16 mouse cellular contexts compared by ENCODE assay signal in genomic region chr14:45920783-45921182, GRCm38 (mm10).
DNase-seq lines count a peak whose midpoint lies in the region; ATAC-seq and TF ChIP-seq lines count a peak whose summit lies in the region.
"Had no signal": no experiment of that assay in that cellular context is flagged by ENCODE, and none has a peak within 500 bp of the region (broad histone marks: within the 10 kb centered on the region; RNA-seq: fewer than 3 reads in every experiment).

No protein-coding gene starts in this region.

- 0 out of 2 replicates have a peak, but pooled peaks have one; percentile 36 for ATAC-seq in heart, embryonic 12.5 days (ENCODE audit: insufficient number of reproducible peaks, low FRiP score)
- no peak for ATAC-seq in granulocyte monocyte progenitor cell, adult 5-6 weeks (replicated peaks; ENCODE audit: poor library complexity, severe bottlenecking)

- no peak for DNase-seq in heart, adult 2 months
- DNase-seq in kidney, postnatal 4 days = peak; percentile 3 to 10
- no peak for DNase-seq in kidney, adult 11 months
- DNase-seq in embryo, embryonic 10 days (ENCODE audit: low spot score) = peak; percentile 64
- peak; percentile 17 to 30 for DNase-seq in heart, postnatal 10 days
- DNase-seq in cerebellum, adult 8-10 months = no peak
- DNase-seq: B cell, adult 2 months; cerebellum, adult 11-12 months; gastrocnemius, postnatal 14 days; thymus, postnatal 14 days had no signal

- no peak overlapping the region for H3K9ac ChIP-seq in heart, embryonic 12.5 days
- no peak overlapping the region for H3K9ac ChIP-seq in heart, adult 2 months (ENCODE audit: low read depth, low read length)
- H3K9ac ChIP-seq: hindbrain, embryonic 15.5 days; limb, embryonic 15.5 days had no signal

- no peak for TF ChIP-seq EP300 in heart, adult 2 months (IDR thresholded peaks at IDR 0.05; ENCODE audit: insufficient read depth, low read depth, low read length)

- no peaks in the 10 kb centered on the region for H3K79me2 ChIP-seq in heart, adult 2 months (replicated peaks; ENCODE audit: control insufficient read depth, insufficient read depth, low read length)

- no peak overlapping the region for H3K4me3 ChIP-seq in heart, embryonic 12.5 days
- no peak overlapping the region for H3K4me3 ChIP-seq in heart, adult 2 months
- H3K4me3 ChIP-seq: hindbrain, embryonic 15.5 days; limb, embryonic 15.5 days; megakaryocyte, embryonic 14.5 days; myocyte had no signal

- no peaks in the 10 kb centered on the region for H3K9me3 ChIP-seq in heart, embryonic 12.5 days (replicated peaks)
- H3K9me3 ChIP-seq: hindbrain, embryonic 15.5 days; limb, embryonic 15.5 days had no signal

- peak overlapping the region; percentile 30 for H3K4me2 ChIP-seq in heart, embryonic 12.5 days
- H3K4me2 ChIP-seq: hindbrain, embryonic 15.5 days; limb, embryonic 15.5 days had no signal

- H3K27ac ChIP-seq in heart, embryonic 12.5 days (ENCODE audit: poor library complexity, severe bottlenecking) = peak overlapping the region; percentile 74
- no peak overlapping the region for H3K27ac ChIP-seq in heart, adult 2 months
- H3K27ac ChIP-seq: hindbrain, embryonic 15.5 days; limb, embryonic 15.5 days had no signal

- no peak for TF ChIP-seq CTCF in heart, adult 2 months (IDR thresholded peaks at IDR 0.05)

- H3K36me3 ChIP-seq in heart, embryonic 12.5 days = no peaks in the 10 kb centered on the region
- H3K36me3 ChIP-seq in heart, adult 2 months (ENCODE audit: control insufficient read depth, insufficient read depth, low read length) = no peaks in the 10 kb centered on the region; the same call in 1 of the 2 replicates
- H3K36me3 ChIP-seq: hindbrain, embryonic 15.5 days; limb, embryonic 15.5 days had no signal

- no peak for TF ChIP-seq POLR2A in heart, adult 2 months (IDR thresholded peaks at IDR 0.05; ENCODE audit: insufficient read depth, low read depth, low read length)

- intact Hi-C loops in heart, adult 2 months (cut with DNase I) = no loop called here
- intact Hi-C loops in heart, postnatal 10 days (cut with DNase I) = no loop called here

- peaks cover 18% of the 10 kb centered on the region for H3K4me1 ChIP-seq in heart, embryonic 12.5 days (replicated peaks)
- H3K4me1 ChIP-seq in heart, adult 2 months (ENCODE audit: control insufficient read depth, insufficient read depth, low read length) = peaks cover 2% of the 10 kb centered on the region; the same call in 1 of the 2 replicates
- H3K4me1 ChIP-seq: hindbrain, embryonic 15.5 days; megakaryocyte, embryonic 14.5 days had no signal

- no peaks in the 10 kb centered on the region for H3K27me3 ChIP-seq in heart, embryonic 12.5 days (replicated peaks)
- no peaks in the 10 kb centered on the region for H3K27me3 ChIP-seq in heart, adult 2 months (ENCODE audit: control insufficient read depth, insufficient read depth, low read length)
- H3K27me3 ChIP-seq: hindbrain, embryonic 15.5 days; megakaryocyte, embryonic 14.5 days had no signal

- 19% methylated on average over 6 of the region's 6 CpGs for WGBS in heart, embryonic 12.5 days
- 20% methylated on average over 6 of the region's 6 CpGs for WGBS in heart, adult 2 months

Comparison
In these comparisons a context has a peak if more than half of its experiments do, and no peak if none do; other contexts are left out.
1. DNase-seq: peak in kidney, postnatal 4 days (2 of 2), embryo, embryonic 10 days (single experiment) and heart, postnatal 10 days (2 of 2); none in heart, adult 2 months (0 of 2), kidney, adult 11 months (single experiment) and cerebellum, adult 8-10 months (single experiment).